Mouse (Mus musculus): Measurements from ENCODE around the gene Dab2. TPM values are rescaled to one million over a fixed set of nuclear protein-coding genes. Genes with fewer than 3 reads are reported as not detected.

Dab2 gene
- polyA plus RNA-seq (2012; rRNA removed; ENCODE audit: low replicate concordance): 1.8 and 5.6 TPM in 2 replicates

GRCm38 (mm10) chr15:6299554-6299953 is at the start of gene Dab2:
Dab2 (plus strand) TSS chr15:6299788.

DNA sequence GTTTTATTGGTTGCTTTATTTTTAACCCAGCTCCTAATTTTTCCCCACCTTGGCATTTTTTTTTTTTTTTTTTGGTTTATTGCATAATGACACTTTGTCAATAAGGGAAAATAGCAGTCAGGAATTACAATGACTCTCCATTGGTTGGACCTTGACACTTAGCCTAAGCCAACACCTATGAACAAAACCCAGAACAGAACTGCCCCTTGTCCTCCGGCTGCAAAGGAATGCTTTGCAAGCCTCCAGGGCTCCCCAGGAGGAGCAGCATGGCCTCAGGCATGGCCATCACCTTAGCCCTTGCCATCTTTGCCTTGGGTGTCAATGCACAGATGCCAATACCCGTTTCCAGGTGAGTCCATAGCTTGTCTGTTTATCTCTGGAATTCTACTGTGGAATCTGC is 145.5 kb downstream of the Dab2 start, which contains the start of gene C9:
Gene C9, plus strand, starts transcription at position 193 of the 400 bp plus-strand sequence.

Other genes starting within 250 kb of the Dab2 start
- not detected in 2 replicates for gene C9, start 145.5 kb downstream of the Dab2 start, polyA plus RNA-seq (2012; rRNA removed; ENCODE audit: low replicate concordance)
- gene Fyb, start 223.1 kb downstream of the Dab2 start, polyA plus RNA-seq (2012; rRNA removed; ENCODE audit: low replicate concordance): 190 and 259 TPM in 2 replicates

Measured in duodenum, adult 2 months (tissue).